Mouse (Mus musculus) embryonic facial prominence, embryonic 10.5 days (tissue): Measurements from ENCODE around the gene Usp5. TPM values are rescaled to one million over a fixed set of nuclear protein-coding genes. Genes with fewer than 3 reads are reported as not detected.
A peak's percentile ranks its signal among the peaks of the same experiment; 100 is the strongest.

ENCODE experiments used
- DNase-seq: peaks from one replicate; pipeline ENCODE4 v3.0.0-alpha.2; 2017; ENCODE audit warnings: low spot score
- H3K27ac ChIP-seq: fragments of 300-500 bp; sonication (generic); replicated peaks from 2 replicates; pipeline ENCODE4 v1.5.1; 2016; ENCODE audit warnings: mild to moderate bottlenecking
- H3K27me3 ChIP-seq: fragments of 300-500 bp; sonication (generic); replicated peaks from 2 replicates; pipeline ENCODE4 v1.6.1; 2016; ENCODE audit warnings: low read depth, mild to moderate bottlenecking; ENCODE audit not compliant: poor library complexity, severe bottlenecking
- H3K36me3 ChIP-seq: fragments of 300-500 bp; sonication (generic); replicated peaks from 2 replicates; pipeline ENCODE4 v1.6.1; 2016; ENCODE audit warnings: mild to moderate bottlenecking, moderate library complexity
- H3K4me1 ChIP-seq: fragments of 300-500 bp; sonication (generic); 2 replicates; pipeline ENCODE4 v1.6.1; 2016
- H3K4me3 ChIP-seq: fragments of 300-500 bp; sonication (generic); 2 replicates; pipeline ENCODE4 v1.5.1; 2016; ENCODE audit warnings: mild to moderate bottlenecking, moderate library complexity
- H3K9me3 ChIP-seq: fragments of 300-500 bp; sonication (generic); 2 replicates; pipeline ENCODE4 v1.6.1; 2016; ENCODE audit warnings: mild to moderate bottlenecking
- WGBS: fragments of 180-500 bp; shearing (Covaris S2); methylation state at CpG from one replicate; pipeline ENCODE4 v1.1.7; 2016; 5-methylcytosine and 5-hydroxymethylcytosine counted together
- polyA plus RNA-seq: library from polyadenylated mRNA; unstranded; fragments of >200 nt; fragmentation: Nextera tagmentation; extraction: Ambion mirVana; gene quantifications from 2 replicates; pipeline ENCODE4 v1.2.1, GENCODE M21; 2016

The Usp5 gene
- polyA plus RNA-seq, 1 experiment from 2014 or later, result 191 TPM

- no peak for DNase-seq
- H3K36me3 ChIP-seq, result peaks cover 4% of the 10 kb centered on the region
- H3K4me1 ChIP-seq, result peaks cover 3% of the 10 kb centered on the region
- 82% methylated on average over 10 of the region's 10 CpGs for WGBS
- H3K4me3 ChIP-seq, result no peak overlapping the region
- no peaks in the 10 kb centered on the region for H3K9me3 ChIP-seq
- no peaks in the 10 kb centered on the region for H3K27me3 ChIP-seq
- no peak overlapping the region for H3K27ac ChIP-seq
Measured at GRCm38 (mm10) chr6:124787722-124788121, 41.6 kb downstream of the Usp5 start.

- DNase-seq, result no peak
- H3K4me1 ChIP-seq, result peaks cover 8% of the 10 kb centered on the region
- 63% methylated on average over 8 of the region's 8 CpGs for WGBS
- H3K36me3 ChIP-seq, result no peaks in the 10 kb centered on the region; the same call in 1 of the 2 replicates
- H3K27me3 ChIP-seq, result no peaks in the 10 kb centered on the region
- H3K27ac ChIP-seq, result no peak overlapping the region
- no peaks in the 10 kb centered on the region for H3K9me3 ChIP-seq
- no peak overlapping the region for H3K4me3 ChIP-seq
Measured at GRCm38 (mm10) chr6:124786756-124787420, 42.4 kb downstream of the Usp5 start.

GRCm38 (mm10) chr6:124782436-124782835 lies 46.8 kb downstream of the Usp5 start:
- DNase-seq, result peak; percentile 77
- 16% methylated on average over 6 of the region's 6 CpGs for WGBS
- Histone ChIP-seq H3K36me3 (no peaks in the 10 kb centered on the region), H3K9me3 (no peaks in the 10 kb centered on the region), H3K27me3 (peaks cover 20% of the 10 kb centered on the region), H3K4me3 (peak overlapping the region; percentile 40), H3K4me1 (peaks cover 25% of the 10 kb centered on the region), H3K27ac (peak overlapping the region; percentile 75)

GRCm38 (mm10) chr6:124780917-124781316 lies 48.4 kb downstream of the Usp5 start:
- Histone ChIP-seq H3K27me3 (peaks cover 26% of the 10 kb centered on the region), H3K36me3 (no peaks in the 10 kb centered on the region), H3K4me1 (peaks cover 25% of the 10 kb centered on the region), H3K27ac (no peak overlapping the region), H3K4me3 (no peak overlapping the region), H3K9me3 (no peaks in the 10 kb centered on the region)
- no peak for DNase-seq
- 92% methylated on average over 7 of the region's 7 CpGs for WGBS

GRCm38 (mm10) chr6:124779984-124780416 lies 49.3 kb downstream of the Usp5 start:
- DNase-seq, result peak; percentile 57

GRCm38 (mm10) chr6:124779222-124779983 lies 49.9 kb downstream of the Usp5 start, which contains the start of gene Lrrc23:
TSS of gene Lrrc23 (minus strand) at chr6:124779727.
- DNase-seq, result peak; percentile 65
- 2% methylated on average over 23 of the region's 23 CpGs for WGBS
- peak within 1 kb of the TSS; percentile 52; the same call in 1 of the 2 replicates for H3K27ac ChIP-seq

More at GRCm38 (mm10) chr6:124779984-124780416, 49.3 kb downstream of the Usp5 start:
- WGBS, result 3% methylated on average over 10 of the region's 10 CpGs
- Histone ChIP-seq H3K4me3 (peak overlapping the region; percentile 58), H3K36me3 (no peaks in the 10 kb centered on the region), H3K27ac (peak overlapping the region; percentile 52; the same call in 1 of the 2 replicates), H3K27me3 (peaks cover 26% of the 10 kb centered on the region), H3K4me1 (peaks cover 25% of the 10 kb centered on the region), H3K9me3 (no peaks in the 10 kb centered on the region)

GRCm38 (mm10) chr6:124770511-124770910 lies 58.8 kb downstream of the Usp5 start:
- H3K27ac ChIP-seq, result no peak overlapping the region
- no peaks in the 10 kb centered on the region for H3K9me3 ChIP-seq
- H3K4me1 ChIP-seq, result peaks cover 33% of the 10 kb centered on the region
- H3K4me3 ChIP-seq, result 0 out of 2 replicates have a peak overlapping the region, but pooled peaks have one; percentile 1
- WGBS, result 87% methylated on average over 15 of the region's 15 CpGs
- DNase-seq, result no peak
- no peaks in the 10 kb centered on the region for H3K36me3 ChIP-seq
- peaks cover 84% of the 10 kb centered on the region for H3K27me3 ChIP-seq

More at GRCm38 (mm10) chr6:124779222-124779983, 49.9 kb downstream of the Usp5 start, which contains the start of gene Lrrc23:
- H3K4me1 ChIP-seq, result peaks cover 25% of the 10 kb centered on the region
- no peaks in the 10 kb centered on the region for H3K9me3 ChIP-seq
- peaks cover 26% of the 10 kb centered on the region for H3K27me3 ChIP-seq
- H3K36me3 ChIP-seq, result no peaks in the 10 kb centered on the region
- peak within 1 kb of the TSS; percentile 58 for H3K4me3 ChIP-seq

- 60% methylated on average over 7 of the region's 7 CpGs for WGBS
- Histone ChIP-seq H3K9me3 (no peaks in the 10 kb centered on the region), H3K4me1 (peaks cover 33% of the 10 kb centered on the region), H3K27ac (peak overlapping the region; percentile 71; the same call in 1 of the 2 replicates), H3K36me3 (no peaks in the 10 kb centered on the region), H3K4me3 (peak overlapping the region; percentile 64), H3K27me3 (peaks cover 84% of the 10 kb centered on the region)
- no peak for DNase-seq
Measured at GRCm38 (mm10) chr6:124770013-124770412, 59.3 kb downstream of the Usp5 start.

GRCm38 (mm10) chr6:124769101-124769765 lies 60.1 kb downstream of the Usp5 start, which contains the start of gene Eno2:
TSS of gene Eno2 (minus strand) at chr6:124769673.
- peak within 1 kb of the TSS; percentile 64 for H3K4me3 ChIP-seq
- DNase-seq, result peak; percentile 79
- peak within 1 kb of the TSS; percentile 71 for H3K27ac ChIP-seq
- no peaks in the 10 kb centered on the region for H3K36me3 ChIP-seq
- H3K4me1 ChIP-seq, result peaks cover 33% of the 10 kb centered on the region
- peaks cover 85% of the 10 kb centered on the region for H3K27me3 ChIP-seq
- H3K9me3 ChIP-seq, result no peaks in the 10 kb centered on the region
- WGBS, result under 1% methylated on average over 54 of the region's 54 CpGs

GRCm38 (mm10) chr6:124768704-124769044 lies 60.6 kb downstream of the Usp5 start:
- Histone ChIP-seq H3K27me3 (peaks cover 85% of the 10 kb centered on the region), H3K27ac (peak overlapping the region; percentile 51), H3K4me1 (peaks cover 33% of the 10 kb centered on the region), H3K36me3 (no peaks in the 10 kb centered on the region), H3K9me3 (no peaks in the 10 kb centered on the region), H3K4me3 (peak overlapping the region; percentile 64)
- 4% methylated on average over 9 of the region's 9 CpGs for WGBS
- DNase-seq, result no peak

- Histone ChIP-seq H3K27me3 (peaks cover 86% of the 10 kb centered on the region), H3K27ac (peak overlapping the region; percentile 51), H3K36me3 (no peaks in the 10 kb centered on the region), H3K4me3 (peak overlapping the region; percentile 64), H3K9me3 (no peaks in the 10 kb centered on the region), H3K4me1 (peaks cover 33% of the 10 kb centered on the region)
- WGBS, result 20% methylated on average over 19 of the region's 19 CpGs
- DNase-seq, result peak; percentile 38
Measured at GRCm38 (mm10) chr6:124767920-124768703, 61.2 kb downstream of the Usp5 start.
